Mouse (Mus musculus) liver, embryonic 14.5 days (tissue): Measurements from ENCODE around the gene Fgfr3.

ENCODE experiments used
- CTCF ChIP-seq: IDR thresholded peaks from 2 replicates; pipeline ENCODE4 v1.5.1; 2016; ENCODE audit warnings: antibody characterized with exemption, low read depth, control low read depth
- EP300 ChIP-seq: IDR thresholded peaks from 2 replicates; pipeline ENCODE4 v1.6.1; 2016; ENCODE audit warnings: antibody characterized with exemption, low read depth

- TF ChIP-seq CTCF = no peak
- no peak for TF ChIP-seq EP300
These were observed 9.6 kb downstream of the Fgfr3 start for GRCm38 (mm10) chr5:33731051-33731450.
